In genomic region chr14:76153828-76154227, GRCm38 (mm10) we compare ENCODE assay signal across 8 mouse cellular contexts. TPM values are rescaled to one million over a fixed set of nuclear protein-coding genes. Genes with fewer than 3 reads are reported as not detected.
DNase-seq lines count a peak whose midpoint lies in the region; ATAC-seq and TF ChIP-seq lines count a peak whose summit lies in the region.
"Had no signal": no experiment of that assay in that cellular context is flagged by ENCODE, and none has a peak within 500 bp of the region (broad histone marks: within the 10 kb centered on the region; RNA-seq: fewer than 3 reads in every experiment).

No protein-coding gene starts in this region.

- H3K9me3 ChIP-seq in heart, embryonic 15.5 days (replicated peaks): no peaks in the 10 kb centered on the region
- H3K9me3 ChIP-seq in ES-Bruce4 (replicated peaks; ENCODE audit: control insufficient read depth, insufficient read depth, low read length, poor library complexity, severe bottlenecking): no peaks in the 10 kb centered on the region
- H3K9me3 ChIP-seq in embryonic facial prominence, embryonic 15.5 days (replicated peaks): no peaks in the 10 kb centered on the region
- no peaks in the 10 kb centered on the region for H3K9me3 ChIP-seq in midbrain, embryonic 12.5 days

- H3K4me3 ChIP-seq in heart, embryonic 15.5 days: no peak overlapping the region
- no peak overlapping the region for H3K4me3 ChIP-seq in ES-Bruce4 (ENCODE audit: low read depth, low read length)
- no peak overlapping the region for H3K4me3 ChIP-seq in embryonic facial prominence, embryonic 15.5 days (replicated peaks)
- H3K4me3 ChIP-seq in midbrain, embryonic 12.5 days: no peak overlapping the region

- no peak overlapping the region for H3K9ac ChIP-seq in heart, embryonic 15.5 days
- peak overlapping the region; percentile 51; the same call in 1 of the 2 replicates for H3K9ac ChIP-seq in ES-Bruce4 (ENCODE audit: low read depth, poor library complexity, severe bottlenecking)
- no peak overlapping the region for H3K9ac ChIP-seq in embryonic facial prominence, embryonic 15.5 days
- no peak overlapping the region for H3K9ac ChIP-seq in midbrain, embryonic 12.5 days (replicated peaks)

- no peak overlapping the region for H3K27ac ChIP-seq in heart, embryonic 15.5 days
- H3K27ac ChIP-seq in ES-Bruce4 (ENCODE audit: insufficient read depth, low read length): no peak overlapping the region
- H3K27ac ChIP-seq in embryonic facial prominence, embryonic 15.5 days (replicated peaks): no peak overlapping the region
- H3K27ac ChIP-seq in midbrain, embryonic 12.5 days (replicated peaks): no peak overlapping the region

- no peak for TF ChIP-seq POLR2A in ES-Bruce4 (IDR thresholded peaks at IDR 0.05; ENCODE audit: insufficient read depth, low read length)

- H3K27me3 ChIP-seq in heart, embryonic 15.5 days: no peaks in the 10 kb centered on the region
- H3K27me3 ChIP-seq in ES-Bruce4 (ENCODE audit: control insufficient read depth, insufficient read depth, low read length, poor library complexity, severe bottlenecking): no peaks in the 10 kb centered on the region
- H3K27me3 ChIP-seq in embryonic facial prominence, embryonic 15.5 days: no peaks in the 10 kb centered on the region
- peaks cover 4% of the 10 kb centered on the region; the same call in 1 of the 2 replicates for H3K27me3 ChIP-seq in midbrain, embryonic 12.5 days

- no peak for TF ChIP-seq EP300 in ES-Bruce4 (IDR thresholded peaks at IDR 0.05; ENCODE audit: insufficient read depth, low read depth, low read length)

- intact Hi-C loops in heart, postnatal 10 days (cut with DNase I): loop anchor here (10.0 kb wide), 1 partner anchor 861 kb away; no protein-coding TSS in a partner anchor

- DNase-seq in heart, postnatal 10 days: no peak
- no peak for DNase-seq in lung, postnatal 25 days (ENCODE audit: low spot score)
- no peak for DNase-seq in retina, embryonic 14.5 days (ENCODE audit: low spot score)
- DNase-seq: thymus, adult 2 months had no signal

- peaks cover 26% of the 10 kb centered on the region for H3K4me1 ChIP-seq in heart, embryonic 15.5 days (replicated peaks)
- no peaks in the 10 kb centered on the region for H3K4me1 ChIP-seq in ES-Bruce4 (ENCODE audit: control insufficient read depth, insufficient read depth, low read length)
- H3K4me1 ChIP-seq in embryonic facial prominence, embryonic 15.5 days: peaks cover 39% of the 10 kb centered on the region
- H3K4me1 ChIP-seq in midbrain, embryonic 12.5 days: peaks cover 14% of the 10 kb centered on the region; the same call in 1 of the 2 replicates

- ATAC-seq in heart, embryonic 15.5 days (replicated peaks; ENCODE audit: insufficient number of reproducible peaks, insufficient read depth, low FRiP score, low read depth): no peak
- ATAC-seq in embryonic facial prominence, embryonic 15.5 days (ENCODE audit: insufficient number of reproducible peaks, low FRiP score, low TSS enrichment, low read depth): no peak
- no peak for ATAC-seq in midbrain, embryonic 12.5 days (ENCODE audit: low FRiP score, low read depth)

- peak overlapping the region; percentile 79 for H3K4me2 ChIP-seq in heart, embryonic 15.5 days
- peak overlapping the region; percentile 60 for H3K4me2 ChIP-seq in embryonic facial prominence, embryonic 15.5 days (replicated peaks)
- H3K4me2 ChIP-seq in midbrain, embryonic 12.5 days (replicated peaks): peak overlapping the region; percentile 65

- no peaks in the 10 kb centered on the region for H3K36me3 ChIP-seq in heart, embryonic 15.5 days
- no peaks in the 10 kb centered on the region for H3K36me3 ChIP-seq in ES-Bruce4 (ENCODE audit: control insufficient read depth, insufficient read depth, low read length, poor library complexity, severe bottlenecking)
- H3K36me3 ChIP-seq in embryonic facial prominence, embryonic 15.5 days: no peaks in the 10 kb centered on the region
- no peaks in the 10 kb centered on the region for H3K36me3 ChIP-seq in midbrain, embryonic 12.5 days

- no peak for TF ChIP-seq CTCF in ES-Bruce4 (IDR thresholded peaks at IDR 0.05; ENCODE audit: low read depth, low read length)

- WGBS in heart, embryonic 15.5 days: 30% methylated on average over 6 of the region's 6 CpGs
- WGBS in embryonic facial prominence, embryonic 15.5 days: 21% methylated on average over 6 of the region's 6 CpGs
- WGBS in midbrain, embryonic 12.5 days: 20% methylated on average over 6 of the region's 6 CpGs

RNA-seq across cellular contexts. Expression of gene Nufip1, which starts 43.1 kb away (rescaled TPM):
- 8.1 and 8.6 TPM in 2 replicates for polyA plus RNA-seq in heart, embryonic 15.5 days (2015; fragmentation: Nextera tagmentation; extraction: Ambion mirVana)
- 1 to 10 TPM; 5.1 to 5.3 TPM for total RNA-seq in heart, postnatal 10 days (2021)
- polyA plus RNA-seq in ES-Bruce4 (2011; ENCODE audit: insufficient read depth, insufficient read length, low read depth, missing spikeins): 27.2 and 30.5 TPM in 2 replicates
- polyA plus RNA-seq in embryonic facial prominence, embryonic 15.5 days (2015; fragmentation: Nextera tagmentation; extraction: Ambion mirVana): 13.1 TPM in 2 replicates
- polyA plus RNA-seq in midbrain, embryonic 12.5 days (2016; fragmentation: Nextera tagmentation; extraction: Ambion mirVana): 16.3 and 17.7 TPM in 2 replicates

RNA-seq across cellular contexts. Expression of gene Gpalpp1, which starts 43.3 kb away (rescaled TPM):
- polyA plus RNA-seq in heart, embryonic 15.5 days (2015; fragmentation: Nextera tagmentation; extraction: Ambion mirVana): 7.9 and 9.7 TPM in 2 replicates
- 10 to 100 TPM; 14.6 to 15.0 TPM for total RNA-seq in heart, postnatal 10 days (2021)
- polyA plus RNA-seq in ES-Bruce4 (2011; ENCODE audit: insufficient read depth, insufficient read length, low read depth, missing spikeins): 27.5 and 30.5 TPM in 2 replicates
- 11.9 and 12.7 TPM in 2 replicates for polyA plus RNA-seq in embryonic facial prominence, embryonic 15.5 days (2015; fragmentation: Nextera tagmentation; extraction: Ambion mirVana)
- polyA plus RNA-seq in midbrain, embryonic 12.5 days (2016; fragmentation: Nextera tagmentation; extraction: Ambion mirVana): 19.2 and 21.2 TPM in 2 replicates
